Mouse (Mus musculus): ENCODE results near the gene Ptpn7. TPM values are rescaled to one million over a fixed set of nuclear protein-coding genes. Genes with fewer than 3 reads are reported as not detected.
"Not testable (repeated sequence)": the region's sequence is repeated elsewhere in the genome, so short reads cannot be mapped to it uniquely, and the experiment has no call there.

Ptpn7 gene
- polyA plus RNA-seq, 2 experiments from 2014 or later: 166 to 302 TPM

- ATAC-seq: no peak
These were observed 27.1 kb downstream of the Ptpn7 start for GRCm38 (mm10) chr1:135159556-135160123.

DNA sequence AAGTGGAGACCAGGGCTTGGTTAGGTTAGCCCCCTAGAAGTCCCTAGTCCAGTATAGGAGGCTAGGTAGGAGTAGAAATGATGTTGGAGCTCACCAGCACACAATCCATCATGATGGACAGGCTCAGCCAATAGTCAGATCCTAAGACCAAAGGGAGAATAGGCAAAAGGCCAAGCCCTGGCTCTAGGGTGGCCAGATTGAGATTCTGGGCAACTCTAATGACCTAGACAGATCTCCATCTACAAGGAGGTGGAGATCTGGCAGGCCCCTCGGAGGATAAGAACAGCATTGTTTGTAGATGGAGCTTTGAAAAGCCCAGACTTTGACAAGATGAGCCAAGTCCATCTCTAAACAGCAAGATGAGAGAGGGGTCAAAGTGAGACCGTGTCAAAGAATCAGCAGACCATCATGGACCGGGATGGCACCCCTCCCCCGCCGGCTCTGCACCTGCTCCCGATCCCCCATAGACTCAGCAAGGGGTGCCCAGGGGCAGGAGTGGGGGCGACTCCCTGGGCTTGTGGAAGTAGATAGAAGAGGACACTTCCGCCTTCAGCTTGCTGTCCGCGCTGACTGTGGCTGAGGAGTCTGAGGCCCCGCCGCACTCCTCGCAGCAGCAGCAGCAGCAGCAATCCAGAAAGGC, 28.0 kb downstream of the Ptpn7 start:
- no peak for ATAC-seq

DNA sequence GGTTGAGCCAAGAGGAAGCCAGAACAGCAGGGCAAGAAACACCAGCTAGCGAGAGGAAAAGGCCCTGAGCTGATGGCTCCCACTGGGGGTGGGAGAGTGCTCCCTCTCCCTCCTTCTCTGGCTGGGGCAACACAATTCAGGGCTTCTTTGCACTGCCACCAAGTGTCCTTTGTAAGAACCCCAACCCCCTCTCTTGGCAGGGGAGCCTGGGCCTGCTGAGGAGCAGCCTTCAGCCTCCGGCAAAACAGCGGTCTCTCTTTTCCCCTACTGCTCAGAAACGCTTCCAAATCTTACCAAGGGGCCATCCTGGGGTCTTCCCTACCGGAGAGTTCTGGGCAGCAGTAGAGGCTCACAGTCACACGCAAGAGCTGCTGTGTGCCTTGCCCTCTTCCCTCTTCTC, 30.2 kb downstream of the Ptpn7 start:
- no peak for ATAC-seq

- ATAC-seq: no peak
These were observed 34.9 kb downstream of the Ptpn7 start, which contains the start of gene Gpr37l1 for GRCm38 (mm10) chr1:135167435-135167834. Gene Gpr37l1, minus strand, starts transcription at chr1:135167681.

DNA sequence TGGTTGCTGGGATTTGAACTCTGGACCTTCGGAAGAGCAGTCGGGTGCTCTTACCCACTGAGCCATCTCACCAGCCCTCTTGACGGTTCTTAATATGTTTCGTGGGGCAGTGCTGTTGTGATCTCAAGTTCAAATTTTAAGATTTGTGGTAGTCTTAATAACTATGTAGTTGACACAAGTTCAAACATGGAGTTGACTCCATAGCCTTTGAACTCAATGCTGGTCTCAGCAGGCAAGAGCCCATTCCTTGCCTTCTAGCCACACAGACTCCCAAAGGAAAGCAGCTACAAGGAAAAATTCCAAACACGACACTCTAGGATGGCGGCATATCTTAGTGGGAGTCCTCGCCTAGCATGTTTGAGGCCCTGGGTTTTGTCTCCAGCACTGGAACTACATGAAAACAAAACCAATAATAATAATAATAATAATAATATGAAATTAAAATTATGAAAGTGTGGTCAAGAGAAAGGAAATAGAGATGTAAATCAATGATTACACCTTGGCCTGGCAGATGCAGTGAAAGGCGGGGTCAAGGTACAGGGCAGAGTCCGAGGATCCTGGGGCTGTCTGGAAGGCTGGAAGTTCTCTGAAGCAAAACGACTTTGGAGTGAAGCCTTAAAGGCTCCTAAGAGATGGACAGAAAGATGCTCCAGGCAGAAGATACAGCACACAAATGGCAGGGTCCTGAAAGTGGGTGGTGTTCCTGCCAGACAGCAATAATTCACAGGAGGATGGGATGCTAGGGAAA, 36.1 kb downstream of the Ptpn7 start:
- no peak for ATAC-seq

DNA sequence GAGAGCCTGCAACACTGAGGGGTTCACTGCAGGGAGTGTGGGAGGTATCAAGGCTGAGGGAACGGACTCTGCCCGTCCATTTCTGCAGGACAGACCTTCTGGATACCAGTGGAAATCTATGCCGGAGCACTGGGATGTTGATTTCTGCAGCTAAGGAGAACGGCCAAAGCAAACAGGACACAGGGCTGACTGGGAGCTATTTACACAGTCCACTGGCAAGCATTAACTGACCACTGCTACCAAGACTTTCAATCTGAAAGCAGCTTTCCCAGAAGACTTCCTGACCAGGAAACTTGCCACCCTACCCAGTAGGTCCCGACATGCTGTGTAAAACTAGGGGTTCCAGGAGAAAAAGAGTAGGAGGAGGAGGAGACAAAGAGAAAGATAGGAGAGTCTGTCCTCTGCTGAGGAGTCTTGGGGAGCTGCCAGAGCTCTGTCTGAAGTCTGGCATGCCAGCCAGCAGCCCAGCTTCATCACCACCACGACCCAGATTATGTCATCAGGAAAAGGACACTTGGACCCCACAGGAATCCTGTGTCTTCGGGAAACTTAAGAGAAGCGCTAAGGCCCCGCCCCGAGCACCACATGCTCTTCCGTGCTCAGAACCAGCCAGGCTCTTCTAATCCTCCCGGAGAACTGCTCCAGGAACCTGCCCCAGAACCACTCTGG, 37.2 kb downstream of the Ptpn7 start:
- no peak for ATAC-seq

GRCm38 (mm10) chr1:135170299-135170698, 37.8 kb downstream of the Ptpn7 start:
- no peak for ATAC-seq

DNA sequence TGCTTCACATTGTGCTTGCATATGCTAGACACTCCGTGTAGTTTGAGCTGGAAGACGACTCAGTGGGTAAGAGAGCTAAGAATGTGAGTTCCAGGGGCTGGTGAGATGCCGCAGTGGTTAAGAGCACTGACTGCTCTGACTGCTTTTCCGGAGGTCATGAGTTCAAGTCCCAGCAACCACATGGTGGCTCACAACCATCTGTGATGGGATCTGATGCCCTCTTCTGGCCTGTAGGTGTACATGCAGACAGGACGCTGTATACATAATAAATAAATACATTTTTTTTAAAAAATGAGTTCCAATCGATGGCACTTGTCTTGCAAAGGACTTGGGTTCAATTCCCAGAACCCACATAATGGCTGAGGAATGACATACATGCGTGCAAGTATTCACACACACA, 38.7 kb downstream of the Ptpn7 start:
- no peak for ATAC-seq

DNA sequence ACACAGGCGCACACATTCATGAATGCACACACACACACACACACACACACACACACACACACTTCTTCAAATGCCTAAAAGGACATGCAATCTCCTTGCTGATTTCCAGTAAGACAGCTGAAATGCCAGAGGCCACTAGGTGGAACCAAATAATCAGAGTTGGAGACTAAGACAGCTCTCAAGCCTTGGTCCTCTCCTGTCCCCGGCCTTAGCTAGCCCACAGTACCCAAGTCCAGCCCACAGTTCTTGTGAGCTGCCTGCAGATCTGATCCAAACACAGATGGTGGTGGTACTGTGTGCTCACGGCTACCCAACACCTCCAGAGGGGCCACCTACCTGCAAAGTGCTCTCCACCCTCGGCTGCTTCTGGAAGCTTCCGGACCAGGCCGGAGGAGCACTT, 39.5 kb downstream of the Ptpn7 start:
- no peak for ATAC-seq

- no peak for ATAC-seq
These were observed 40.8 kb downstream of the Ptpn7 start for GRCm38 (mm10) chr1:135173311-135173710.

DNA sequence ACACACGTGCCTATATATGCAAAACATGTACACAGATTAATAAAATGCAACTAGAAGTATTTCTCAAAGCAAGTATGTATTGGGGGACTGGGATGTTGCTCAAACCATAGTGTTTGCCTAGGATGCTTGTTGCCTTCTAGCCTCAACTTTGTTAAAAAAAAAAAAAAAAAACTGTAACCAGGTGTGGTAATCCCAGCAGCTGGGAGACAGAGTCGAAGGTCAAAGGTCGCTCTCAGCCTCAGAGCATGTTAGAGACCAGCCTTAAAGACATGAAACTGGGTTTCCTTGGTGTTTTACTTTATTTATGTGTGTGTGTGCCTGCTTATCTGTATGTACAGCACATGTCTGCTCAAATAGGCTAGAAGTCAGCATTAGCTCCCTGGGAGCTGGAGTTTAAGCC, 42.7 kb downstream of the Ptpn7 start:
- ATAC-seq: no peak

- ATAC-seq: no peak
These were observed 45.2 kb downstream of the Ptpn7 start for GRCm38 (mm10) chr1:135177724-135178123.

GRCm38 (mm10) chr1:135178863-135179262, 46.4 kb downstream of the Ptpn7 start:
- ATAC-seq: no peak

DNA sequence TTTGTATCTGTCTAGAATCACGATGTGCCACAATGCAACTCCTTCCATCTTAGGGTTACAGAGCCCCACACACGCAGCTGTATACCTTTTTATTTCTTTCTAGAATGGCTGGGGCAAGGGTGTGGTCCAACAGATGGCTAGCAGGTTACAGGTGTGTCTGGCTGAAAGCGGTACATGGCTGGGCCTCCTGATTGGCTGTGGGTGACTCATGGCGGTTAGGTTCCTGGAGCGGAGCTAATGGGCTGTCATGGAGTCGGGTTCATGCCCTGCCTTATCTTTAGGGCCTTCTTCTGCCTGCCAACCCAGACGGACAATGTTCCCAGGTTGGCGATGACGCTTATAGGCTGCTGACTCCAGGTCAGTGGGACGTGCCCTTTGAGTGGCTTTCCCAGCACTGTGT, 48.3 kb downstream of the Ptpn7 start:
- ATAC-seq: no peak

DNA sequence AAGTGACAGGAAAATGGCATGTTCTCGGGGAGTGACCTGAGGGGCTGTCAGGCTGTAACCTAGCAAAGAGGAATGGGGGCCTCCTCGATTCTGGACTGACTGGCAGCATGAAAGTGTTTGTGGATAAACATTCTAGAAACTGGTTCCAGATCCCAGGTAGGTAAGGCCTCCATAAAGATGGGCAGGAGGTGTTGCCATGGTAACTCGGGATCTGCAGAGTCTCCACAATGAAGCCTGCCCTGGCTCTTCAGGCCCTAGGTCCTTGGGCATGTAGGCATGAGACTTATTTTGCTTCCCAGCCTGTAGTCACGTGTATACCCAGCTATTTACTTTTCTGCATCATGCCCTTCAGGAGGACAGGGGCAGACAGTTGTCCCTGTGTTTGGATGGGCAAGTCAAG, 48.8 kb downstream of the Ptpn7 start:
- no peak for ATAC-seq

GRCm38 (mm10) chr1:135181880-135182623, 49.6 kb downstream of the Ptpn7 start:
- ATAC-seq: no peak

DNA sequence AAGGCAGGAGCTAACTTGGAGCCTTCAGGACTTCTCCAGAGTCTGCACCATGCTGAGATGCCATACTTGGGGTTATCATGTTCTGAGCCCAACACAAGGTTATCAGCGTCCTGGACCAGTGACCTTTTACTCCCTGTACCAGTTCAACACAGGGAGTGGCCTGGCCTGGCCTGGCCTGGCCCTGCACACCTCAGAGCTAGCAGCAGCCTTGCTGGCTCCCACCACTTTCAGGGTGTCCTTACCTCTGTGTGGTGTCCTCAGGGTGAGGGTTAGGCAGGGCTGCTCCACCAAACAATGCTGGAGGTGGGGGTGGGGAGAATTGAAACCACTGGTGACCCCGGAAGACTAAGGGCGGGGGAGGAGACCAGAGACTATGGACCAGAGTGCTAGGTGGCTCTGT, 50.5 kb downstream of the Ptpn7 start:
- no peak for ATAC-seq

GRCm38 (mm10) chr1:135183448-135183847, 50.9 kb downstream of the Ptpn7 start:
- no peak for ATAC-seq

DNA sequence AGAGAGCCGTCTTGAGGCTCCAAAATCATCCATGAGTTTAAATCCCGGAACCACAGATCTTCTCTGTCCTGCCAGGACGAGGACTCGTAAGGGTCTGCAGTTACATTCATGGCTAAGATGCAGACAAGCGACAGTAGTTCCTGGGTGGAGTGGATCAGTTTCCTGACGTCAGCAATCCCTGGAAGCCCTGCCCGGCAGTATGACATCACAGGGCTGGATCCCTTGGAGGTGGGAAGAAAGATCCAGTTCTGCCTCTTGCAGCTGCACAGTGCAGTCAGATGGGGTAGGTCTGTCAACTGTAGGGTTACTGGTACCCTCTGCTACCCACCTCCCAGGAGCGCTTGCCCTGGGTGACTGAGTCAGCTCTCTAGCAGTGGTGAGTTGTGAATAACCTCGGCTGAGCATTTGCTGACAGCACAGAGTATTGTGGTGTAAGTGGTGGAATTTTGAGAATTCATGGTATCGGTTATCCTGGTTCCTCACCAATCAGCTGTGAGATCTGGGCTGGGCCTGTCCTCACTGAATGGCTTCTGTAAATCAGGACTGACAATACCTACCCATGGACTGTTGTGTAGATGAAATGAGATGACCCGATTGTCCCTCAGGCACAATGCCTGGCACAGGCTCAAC, 51.6 kb downstream of the Ptpn7 start:
- no peak for ATAC-seq

GRCm38 (mm10) chr1:135185936-135186335, 53.4 kb downstream of the Ptpn7 start:
- no peak for ATAC-seq

DNA sequence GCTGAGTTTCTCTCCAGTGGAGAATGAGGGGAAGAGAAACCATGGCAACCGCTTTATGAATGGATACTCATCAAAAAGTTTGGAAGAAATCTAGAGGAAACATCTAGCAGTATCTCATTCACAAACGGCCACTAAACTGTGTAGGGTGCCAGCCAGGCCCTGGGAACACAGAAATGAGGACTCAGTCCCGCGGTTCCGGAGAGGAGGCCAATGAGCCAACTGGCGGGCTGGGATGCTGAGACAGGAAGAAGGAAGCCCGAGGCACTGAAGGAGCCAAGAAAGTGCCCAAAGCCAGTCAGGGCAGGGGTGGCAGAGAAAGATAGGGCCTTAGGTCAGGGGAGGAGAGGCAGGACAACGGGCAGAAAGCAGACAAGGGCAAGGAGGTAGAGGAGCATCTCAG, 53.9 kb downstream of the Ptpn7 start:
- ATAC-seq: no peak

DNA sequence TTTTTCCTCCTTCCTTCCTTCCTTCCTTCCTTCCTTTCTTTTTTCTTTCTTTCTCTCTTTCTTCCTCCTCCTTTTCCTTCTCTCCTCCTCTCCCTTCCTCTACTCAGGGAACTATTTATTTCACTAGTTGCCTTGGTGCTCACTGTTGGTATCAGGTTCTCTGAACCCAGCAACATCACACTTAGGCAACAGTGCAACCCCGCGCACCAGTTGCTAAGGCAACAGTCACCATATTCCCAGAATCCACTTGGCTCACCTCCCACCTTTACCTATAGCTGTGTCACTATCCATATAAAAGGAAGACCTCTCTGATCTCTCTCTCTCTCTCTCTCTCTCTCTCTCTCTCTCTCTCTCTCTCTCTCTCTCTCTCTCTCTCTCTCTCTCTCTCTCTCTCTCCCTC, 54.5 kb downstream of the Ptpn7 start:
- not testable (repeated sequence) for ATAC-seq
